Mouse (Mus musculus): ENCODE results near the gene Flg2.

The Flg2 gene

DNA sequence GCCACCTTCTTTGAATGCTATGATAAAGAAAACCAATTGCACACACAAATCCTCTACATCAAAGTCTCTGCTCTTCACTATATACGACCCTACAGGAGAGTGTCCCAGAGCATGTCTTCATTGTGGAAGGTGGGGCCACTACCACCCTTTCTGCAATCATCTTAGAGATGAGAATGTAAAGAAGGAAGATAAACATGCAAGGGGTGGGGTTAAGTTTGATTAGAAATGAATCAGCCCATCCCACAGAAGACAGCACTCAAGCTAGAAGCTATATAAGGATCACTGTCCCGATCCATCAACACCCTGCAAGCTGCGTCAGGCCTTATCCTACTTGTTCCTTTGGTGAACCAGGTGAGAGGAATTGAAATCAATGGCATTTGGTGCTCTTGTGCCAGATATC lies at the start of gene Flg2:
Gene Flg2 (plus strand): TSS at position 301 of the 400 bp plus-strand sequence.
- no peak for DNase-seq

DNA sequence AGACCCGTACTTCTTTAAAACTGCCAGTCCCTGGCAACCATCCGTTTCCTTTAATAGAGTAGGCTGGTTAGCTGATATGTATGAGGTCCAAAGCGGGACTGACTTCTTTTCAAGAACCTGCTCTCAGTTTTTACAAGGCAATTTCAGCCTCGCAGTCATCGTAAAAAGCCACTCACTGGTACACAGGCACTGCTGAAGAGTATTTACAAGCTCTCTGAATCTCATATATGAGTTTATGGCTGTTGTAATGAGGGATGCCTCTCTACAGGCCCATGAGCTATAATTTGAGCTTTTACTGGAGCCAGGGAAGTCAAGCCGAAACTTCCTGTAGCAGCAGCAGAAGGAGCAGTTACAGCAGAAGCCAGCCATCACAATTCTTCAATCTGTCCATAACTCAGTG lies 34.6 kb upstream of the Flg2 start:
- no peak for DNase-seq

DNA sequence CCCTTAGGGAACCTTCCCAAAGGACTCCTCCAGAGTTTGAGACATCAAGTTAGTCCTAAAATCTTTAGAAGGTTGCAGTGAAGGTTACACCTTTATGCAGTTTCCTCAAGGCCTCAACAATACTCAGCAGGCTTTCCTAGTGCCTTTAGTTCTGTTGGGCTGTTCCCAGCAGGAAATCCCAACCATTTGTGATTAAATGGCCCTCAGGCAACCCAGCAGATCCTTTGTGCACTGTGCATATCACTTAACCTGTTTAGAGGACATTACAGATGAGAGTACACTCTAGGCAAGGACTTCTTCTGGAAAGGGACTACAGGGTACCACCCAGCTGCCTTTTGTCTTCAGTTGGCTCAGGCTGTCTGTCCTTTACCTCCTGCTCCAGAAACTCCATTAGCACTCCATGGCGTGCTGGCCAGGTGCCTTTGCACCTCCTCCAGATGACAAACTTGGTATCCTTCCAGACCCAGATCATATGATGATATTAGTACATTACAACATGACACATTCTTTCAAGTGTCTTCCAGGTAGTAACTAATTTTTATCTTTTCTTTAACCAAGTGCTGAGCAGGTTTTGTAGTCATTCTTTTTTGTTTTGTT lies 34.0 kb upstream of the Flg2 start:
- DNase-seq = no peak

DNA sequence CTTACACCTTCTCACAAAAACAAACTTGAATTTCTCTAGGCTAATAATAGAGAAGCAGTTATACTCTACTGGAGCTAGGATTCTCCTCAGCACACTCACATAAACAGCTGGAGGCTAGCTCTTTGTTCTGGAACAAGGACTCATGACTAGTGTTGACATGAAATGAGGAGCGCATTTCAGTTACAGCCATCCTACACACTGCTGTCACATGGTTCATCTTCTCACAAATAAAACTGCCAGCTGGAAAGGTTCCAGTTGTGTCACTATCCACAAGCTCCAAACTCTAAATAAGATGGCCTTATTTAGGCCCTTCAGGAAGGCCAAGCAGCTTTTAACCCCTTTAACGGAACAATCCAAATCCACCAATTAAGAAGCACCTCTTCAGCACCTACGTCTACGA lies 16.2 kb upstream of the Flg2 start:
- DNase-seq = no peak

DNA sequence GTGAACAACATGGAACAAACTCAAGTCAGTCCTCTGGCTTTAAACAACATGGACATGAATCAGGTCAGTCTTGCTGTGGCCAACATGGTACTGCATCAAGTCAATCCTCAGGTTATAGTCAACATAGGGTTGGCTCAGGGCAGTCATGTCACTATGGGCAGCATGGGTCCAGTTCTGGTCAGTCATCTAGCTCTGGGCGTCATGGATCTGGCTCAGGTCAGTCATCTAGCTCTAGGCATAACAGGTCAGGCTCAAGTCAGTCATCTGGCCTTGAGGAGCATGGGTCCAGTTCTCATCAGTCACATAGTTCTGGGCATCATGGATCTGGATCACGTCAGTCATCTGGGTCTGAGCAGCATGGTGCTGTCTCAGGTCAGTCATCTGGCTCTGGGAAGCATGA lies 4.9 kb downstream of the Flg2 start:
- no peak for DNase-seq

DNA sequence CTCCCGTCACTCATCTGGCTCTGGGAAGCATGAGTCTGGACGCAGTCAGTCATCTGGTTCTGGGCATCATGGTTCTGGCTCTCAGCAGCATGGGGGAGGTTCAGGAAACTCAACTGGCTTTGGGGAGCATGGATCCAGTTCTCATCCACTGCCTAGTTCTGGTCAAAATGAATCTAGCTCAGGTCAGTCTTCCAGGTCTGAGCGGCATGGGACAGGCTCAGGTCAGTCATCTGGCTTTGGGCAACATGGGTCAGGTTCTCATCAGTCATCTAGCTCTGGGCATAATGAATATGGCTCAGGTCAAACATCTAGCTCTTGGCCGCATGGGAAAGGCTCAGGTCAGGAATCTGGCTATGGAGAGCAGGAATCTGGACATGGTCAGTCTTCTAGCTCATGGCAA lies 5.4 kb downstream of the Flg2 start:
- DNase-seq = no peak
